Mouse (Mus musculus) olfactory bulb, adult 2 months (tissue): ENCODE data around the gene Spry2. TPM values are rescaled to one million over a fixed set of nuclear protein-coding genes. Genes with fewer than 3 reads are reported as not detected.

Source experiments
- H3K27ac ChIP-seq: fragments of 200-500 bp; 2 replicates; pipeline ENCODE4 v1.5.1; 2012; ENCODE audit warnings: low read depth, low read length; ENCODE audit not compliant: insufficient read depth
- H3K4me1 ChIP-seq: fragments of 200-500 bp; 2 replicates; pipeline ENCODE4 v1.6.1; 2012; ENCODE audit warnings: low read length; ENCODE audit not compliant: control insufficient read depth, insufficient read depth
- H3K4me3 ChIP-seq: fragments of 200-500 bp; 2 replicates; pipeline ENCODE4 v1.5.1; 2012; ENCODE audit warnings: mild to moderate bottlenecking, low read depth, low read length, moderate library complexity; ENCODE audit not compliant: insufficient read depth
- CTCF ChIP-seq: fragments of 200-500 bp; IDR thresholded peaks from 2 replicates; pipeline ENCODE4 v1.5.1; 2012; ENCODE audit warnings: low read depth, mild to moderate bottlenecking, low read length, moderate library complexity; ENCODE audit not compliant: insufficient read depth
- POLR2A ChIP-seq: fragments of 200-500 bp; IDR thresholded peaks from 2 replicates; pipeline ENCODE4 v1.6.1; 2012; ENCODE audit warnings: mild to moderate bottlenecking, low read depth, low read length, moderate library complexity; ENCODE audit not compliant: insufficient read depth
- WGBS: fragments of 180-500 bp; shearing (Covaris S2); methylation state at CpG from one replicate; pipeline ENCODE4 v1.1.7; 2018; 5-methylcytosine and 5-hydroxymethylcytosine counted together
- polyA plus RNA-seq: library from polyadenylated mRNA; stranded (reverse); fragments of >200 nt; gene quantifications from 2 replicates; pipeline ENCODE4 v1.2.4, GENCODE M21; 2012; ENCODE audit warnings: low replicate concordance; ENCODE audit not compliant: missing spikeins, insufficient read depth, insufficient read length

The Spry2 gene
- polyA plus RNA-seq, 1 experiment = not detected

- H3K4me1 ChIP-seq = no peaks in the 10 kb centered on the region
- TF ChIP-seq POLR2A (no peak), CTCF (no peak)
- H3K4me3 ChIP-seq = no peak overlapping the region
- H3K27ac ChIP-seq = no peak overlapping the region
- WGBS = 50% methylated on average over 7 of the region's 7 CpGs
Observed at GRCm38 (mm10) chr14:105851359-105852067, 45.1 kb downstream of the Spry2 start.

Other genes starting within 250 kb of the Spry2 start
- not detected in 2 replicates for gene Trim52, start 209.4 kb upstream of the Spry2 start, polyA plus RNA-seq